Mouse (Mus musculus): ENCODE measurements around the gene Ltv1. TPM values are rescaled to one million over a fixed set of nuclear protein-coding genes. Genes with fewer than 3 reads are reported as not detected.

The Ltv1 gene
- 31.9 and 38.3 TPM in 2 replicates for polyA plus RNA-seq (2015; fragmentation: Nextera tagmentation; extraction: Ambion mirVana)

DNA sequence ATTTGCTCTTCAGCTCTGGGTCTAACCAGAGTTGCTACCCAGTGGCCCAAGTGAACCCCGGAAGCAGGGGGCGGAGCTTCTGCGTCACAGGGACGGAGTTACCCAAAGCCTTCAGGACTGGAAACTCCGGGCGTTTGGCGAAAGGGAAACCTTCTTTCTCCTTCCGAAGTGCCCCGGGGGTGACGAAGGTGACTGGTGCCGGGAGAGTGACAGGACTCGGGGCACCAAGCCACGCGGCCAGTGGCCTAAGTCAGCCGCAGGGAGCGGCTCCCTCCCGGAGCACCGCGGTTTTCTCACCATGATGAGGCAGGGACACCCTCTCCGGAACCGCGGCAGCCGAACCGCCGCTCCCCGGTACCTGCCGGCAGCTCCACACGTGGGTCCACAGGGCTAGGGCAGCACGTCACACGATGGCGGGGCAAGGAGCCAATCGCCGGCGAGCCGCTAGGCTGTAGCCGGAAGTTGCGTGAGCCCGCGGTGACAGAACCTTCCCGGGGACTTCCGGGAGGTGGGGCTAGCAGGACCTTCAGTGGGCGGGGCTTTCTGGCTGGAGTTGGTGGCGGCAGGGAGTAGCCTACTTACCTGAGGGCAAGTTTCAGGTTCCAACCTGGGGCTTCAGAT, at the start of gene Ltv1:
Ltv1 (minus strand) TSS at position 438 of the 621 bp plus-strand sequence.

DNA sequence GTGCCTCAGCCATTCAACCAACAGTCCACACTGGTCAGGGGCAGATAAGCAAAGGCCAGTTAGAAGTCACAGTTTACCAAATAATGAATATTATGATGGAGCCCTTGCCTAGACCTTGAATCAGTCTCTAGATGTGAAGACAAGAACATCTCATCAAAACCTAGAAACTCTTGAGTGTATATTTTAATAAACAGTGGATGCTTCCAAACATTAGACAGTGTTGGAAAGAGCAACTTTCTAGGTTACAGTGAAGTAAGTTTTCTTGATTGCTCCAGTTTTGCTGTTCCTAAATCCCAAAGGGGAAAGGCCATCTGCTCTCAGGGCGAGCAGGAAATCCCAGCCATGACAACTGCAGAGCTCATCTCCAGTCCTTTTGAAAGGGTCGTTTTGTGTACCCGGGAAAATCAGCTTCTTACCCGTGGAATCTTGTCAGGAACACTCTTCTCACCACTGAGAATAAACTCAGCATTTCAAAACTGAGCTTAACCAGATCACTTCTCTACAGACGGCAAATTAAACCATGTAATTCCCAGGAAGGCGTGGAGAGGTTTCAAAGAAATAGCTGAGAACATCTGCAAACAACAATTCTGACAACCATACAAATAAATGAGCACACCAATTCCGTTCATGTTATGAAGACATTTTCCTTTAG, 14.9 kb downstream of the Ltv1 start, which contains the start of gene Zc2hc1b:
Zc2hc1b (minus strand) TSS at position 51 of the 652 bp plus-strand sequence.

Other genes starting within 250 kb of the Ltv1 start
- 1.1 and 1.4 TPM in 2 replicates for gene Stx11, start 228.9 kb downstream of the Ltv1 start, polyA plus RNA-seq (2015; fragmentation: Nextera tagmentation; extraction: Ambion mirVana)
- 17.4 and 18.5 TPM in 2 replicates for gene Sf3b5, start 187.8 kb downstream of the Ltv1 start, polyA plus RNA-seq (2015; fragmentation: Nextera tagmentation; extraction: Ambion mirVana)
- 166 and 174 TPM in 2 replicates for gene Plagl1, start 132.7 kb downstream of the Ltv1 start, polyA plus RNA-seq (2015; fragmentation: Nextera tagmentation; extraction: Ambion mirVana)
- not detected in 2 replicates for gene Zc2hc1b, start 15.1 kb downstream of the Ltv1 start, polyA plus RNA-seq (2015; fragmentation: Nextera tagmentation; extraction: Ambion mirVana)

Measured in skeletal muscle tissue, postnatal 0 days (tissue).